In genomic region chr12:102354126-102354984, GRCm38 (mm10) we compare ENCODE assay signal across 17 mouse cellular contexts.
DNase-seq lines count a peak whose midpoint lies in the region; ATAC-seq and TF ChIP-seq lines count a peak whose summit lies in the region.
"Had no signal": no experiment of that assay in that cellular context is flagged by ENCODE, and none has a peak within 500 bp of the region (broad histone marks: within the 10 kb centered on the region; RNA-seq: fewer than 3 reads in every experiment).

No protein-coding gene starts in this region.

- WGBS in lung, postnatal 0 days = 81% methylated on average over 10 of the region's 10 CpGs
- 90% methylated on average over 10 of the region's 10 CpGs for WGBS in forebrain, embryonic 10.5 days
- 77% methylated on average over 10 of the region's 10 CpGs for WGBS in cerebellum, adult 2 months

- no peak for TF ChIP-seq EP300 in lung, postnatal 0 days (IDR thresholded peaks at IDR 0.05)

- H3K27ac ChIP-seq in lung, postnatal 0 days (ENCODE audit: low read length) = no peak overlapping the region
- no peak overlapping the region for H3K27ac ChIP-seq in forebrain, embryonic 10.5 days
- H3K27ac ChIP-seq in cerebellum, adult 2 months (ENCODE audit: insufficient read depth, low read length) = no peak overlapping the region
- H3K27ac ChIP-seq: embryonic facial prominence, embryonic 10.5 days; hindbrain, embryonic 13.5 days; limb, embryonic 12.5 days; neural tube, embryonic 13.5 days had no signal

- TF ChIP-seq POLR2A in cerebellum, adult 2 months (IDR thresholded peaks at IDR 0.05; ENCODE audit: borderline replicate concordance, insufficient read depth, low read length) = no peak

- no peaks in the 10 kb centered on the region for H3K9me3 ChIP-seq in lung, postnatal 0 days (ENCODE audit: low read length)
- no peaks in the 10 kb centered on the region for H3K9me3 ChIP-seq in forebrain, embryonic 10.5 days
- H3K9me3 ChIP-seq: embryonic facial prominence, embryonic 10.5 days; hindbrain, embryonic 13.5 days; limb, embryonic 12.5 days; neural tube, embryonic 13.5 days had no signal

- H3K27me3 ChIP-seq in lung, postnatal 0 days (replicated peaks; ENCODE audit: insufficient read depth, low read length) = no peaks in the 10 kb centered on the region
- no peaks in the 10 kb centered on the region for H3K27me3 ChIP-seq in forebrain, embryonic 10.5 days (ENCODE audit: poor library complexity, severe bottlenecking)
- H3K27me3 ChIP-seq in cerebellum, adult 2 months (ENCODE audit: control insufficient read depth, insufficient read depth, low read length) = no peaks in the 10 kb centered on the region
- H3K27me3 ChIP-seq: hindbrain, embryonic 13.5 days; limb, embryonic 12.5 days; neural tube, embryonic 13.5 days had no signal

- ATAC-seq in lung, postnatal 0 days = no peak
- peak; percentile 69 for ATAC-seq in granulocyte monocyte progenitor cell, adult 5-6 weeks (replicated peaks; ENCODE audit: poor library complexity, severe bottlenecking)
- ATAC-seq in megakaryocyte, adult 5-6 weeks (ENCODE audit: poor library complexity, severe bottlenecking) = peak; percentile 70

- peaks cover 17% of the 10 kb centered on the region for H3K36me3 ChIP-seq in lung, postnatal 0 days (ENCODE audit: insufficient read depth, low read length)
- H3K36me3 ChIP-seq in forebrain, embryonic 10.5 days (replicated peaks) = no peaks in the 10 kb centered on the region
- H3K36me3 ChIP-seq: hindbrain, embryonic 13.5 days; neural tube, embryonic 13.5 days had no signal

- no peak for TF ChIP-seq CTCF in lung, postnatal 0 days (IDR thresholded peaks at IDR 0.05)
- no peak for TF ChIP-seq CTCF in cerebellum, adult 2 months (IDR thresholded peaks at IDR 0.05; ENCODE audit: borderline replicate concordance, insufficient read depth, low read depth, low read length)

- H3K4me1 ChIP-seq in lung, postnatal 0 days (ENCODE audit: insufficient read depth, low read depth, low read length) = no peaks in the 10 kb centered on the region; the same call in 1 of the 2 replicates
- H3K4me1 ChIP-seq in forebrain, embryonic 10.5 days = no peaks in the 10 kb centered on the region
- no peaks in the 10 kb centered on the region for H3K4me1 ChIP-seq in cerebellum, adult 2 months (ENCODE audit: control insufficient read depth, insufficient read depth, low read length)
- H3K4me1 ChIP-seq: embryonic facial prominence, embryonic 10.5 days; hindbrain, embryonic 13.5 days; limb, embryonic 12.5 days; neural tube, embryonic 13.5 days had no signal

- H3K4me2 ChIP-seq in lung, postnatal 0 days (replicated peaks; ENCODE audit: low read depth, low read length) = no peak overlapping the region
- H3K4me2 ChIP-seq: heart, embryonic 11.5 days; hindbrain, embryonic 13.5 days; limb, embryonic 12.5 days; midbrain, embryonic 11.5 days; neural tube, embryonic 13.5 days had no signal

- no peak overlapping the region for H3K4me3 ChIP-seq in lung, postnatal 0 days (ENCODE audit: low read depth, low read length)
- no peak overlapping the region for H3K4me3 ChIP-seq in forebrain, embryonic 10.5 days
- H3K4me3 ChIP-seq in cerebellum, adult 2 months (replicated peaks; ENCODE audit: insufficient read depth, low read depth, low read length) = no peak overlapping the region
- H3K4me3 ChIP-seq: embryonic facial prominence, embryonic 10.5 days; hindbrain, embryonic 13.5 days; limb, embryonic 12.5 days; neural tube, embryonic 13.5 days had no signal

- DNase-seq in lung, postnatal 4 days = peak; percentile 37 to 41
- DNase-seq in lung, postnatal 0 days (ENCODE audit: low spot score) = no peak
- peak; percentile 61 to 74 for DNase-seq in spleen, postnatal 4 days (ENCODE audit: low spot score in 2 of 2)
- no peak for DNase-seq in cerebellum, postnatal 36 days
- DNase-seq in forebrain, embryonic 10.5 days (ENCODE audit: extremely low spot score, low spot score) = no peak
- DNase-seq in cerebellum, adult 2 months = no peak
- DNase-seq: adrenal gland, postnatal 10 days; cerebellum, adult 11-12 months; kidney, adult 8-10 months had no signal

- no peak overlapping the region for H3K9ac ChIP-seq in lung, postnatal 0 days (replicated peaks; ENCODE audit: low read depth)
- H3K9ac ChIP-seq: hindbrain, embryonic 13.5 days; limb, embryonic 12.5 days; neural tube, embryonic 13.5 days had no signal

Comparison
In these comparisons a context has a peak if more than half of its experiments do, and no peak if none do; other contexts are left out.
1. DNase-seq: peak in lung, postnatal 4 days (2 of 2) and spleen, postnatal 4 days (2 of 2); none in lung, postnatal 0 days (single experiment), cerebellum, postnatal 36 days (0 of 2), forebrain, embryonic 10.5 days (single experiment) and cerebellum, adult 2 months (0 of 2).